Mouse (Mus musculus): ENCODE measurements around the gene Hsd11b1. TPM values are rescaled to one million over a fixed set of nuclear protein-coding genes. Genes with fewer than 3 reads are reported as not detected.

Hsd11b1 gene
- total RNA-seq, 4 experiments from 2014 or later: 3.6 to 7.9 (median 4.7) TPM

- no peak for DNase-seq (ENCODE audit: low spot score in 2 of 2)
These were observed 20.2 kb downstream of the Hsd11b1 start for GRCm38 (mm10) chr1:193243571-193244193.

- DNase-seq (ENCODE audit: low spot score in 2 of 2): no peak
These were observed 21.0 kb downstream of the Hsd11b1 start for GRCm38 (mm10) chr1:193242863-193243262.

- DNase-seq (ENCODE audit: low spot score in 2 of 2): peak; percentile 83 to 86
These were observed 21.6 kb downstream of the Hsd11b1 start for GRCm38 (mm10) chr1:193242238-193242637.

- DNase-seq (ENCODE audit: low spot score in 2 of 2): no peak
These were observed 22.4 kb downstream of the Hsd11b1 start for GRCm38 (mm10) chr1:193241436-193241835.

GRCm38 (mm10) chr1:193238426-193238825 lies 25.4 kb downstream of the Hsd11b1 start:
- no peak for DNase-seq (ENCODE audit: low spot score in 2 of 2)

- no peak for DNase-seq (ENCODE audit: low spot score in 2 of 2)
These were observed 28.9 kb downstream of the Hsd11b1 start for GRCm38 (mm10) chr1:193234930-193235329.

- DNase-seq (ENCODE audit: low spot score in 2 of 2): no peak
These were observed 29.7 kb downstream of the Hsd11b1 start for GRCm38 (mm10) chr1:193234130-193234645.

- DNase-seq (ENCODE audit: low spot score in 2 of 2): no peak
These were observed 31.1 kb downstream of the Hsd11b1 start for GRCm38 (mm10) chr1:193232732-193233131.

- no peak for DNase-seq (ENCODE audit: low spot score in 2 of 2)
These were observed 32.9 kb downstream of the Hsd11b1 start for GRCm38 (mm10) chr1:193230935-193231334.

GRCm38 (mm10) chr1:193230531-193230930 lies 33.3 kb downstream of the Hsd11b1 start:
- no peak for DNase-seq (ENCODE audit: low spot score in 2 of 2)

- DNase-seq (ENCODE audit: low spot score in 2 of 2): no peak
These were observed 34.3 kb downstream of the Hsd11b1 start for GRCm38 (mm10) chr1:193229570-193229969.

GRCm38 (mm10) chr1:193227537-193227936 lies 36.3 kb downstream of the Hsd11b1 start:
- no peak for DNase-seq (ENCODE audit: low spot score in 2 of 2)

- no peak for DNase-seq (ENCODE audit: low spot score in 2 of 2)
These were observed 37.0 kb downstream of the Hsd11b1 start for GRCm38 (mm10) chr1:193226724-193227522.

GRCm38 (mm10) chr1:193226114-193226513 lies 37.8 kb downstream of the Hsd11b1 start:
- DNase-seq (ENCODE audit: low spot score in 2 of 2): no peak

GRCm38 (mm10) chr1:193225531-193225930 lies 38.3 kb downstream of the Hsd11b1 start:
- no peak for DNase-seq (ENCODE audit: low spot score in 2 of 2)

GRCm38 (mm10) chr1:193220408-193220807 lies 43.5 kb downstream of the Hsd11b1 start:
- DNase-seq (ENCODE audit: low spot score in 2 of 2): no peak

- no peak for DNase-seq (ENCODE audit: low spot score in 2 of 2)
These were observed 47.9 kb downstream of the Hsd11b1 start for GRCm38 (mm10) chr1:193216000-193216399.

- DNase-seq (ENCODE audit: low spot score in 2 of 2): no peak
These were observed 49.8 kb downstream of the Hsd11b1 start for GRCm38 (mm10) chr1:193214053-193214452.

- DNase-seq (ENCODE audit: low spot score in 2 of 2): no peak
These were observed 52.5 kb downstream of the Hsd11b1 start for GRCm38 (mm10) chr1:193211371-193211770.

- no peak for DNase-seq (ENCODE audit: low spot score in 2 of 2)
These were observed 55.7 kb downstream of the Hsd11b1 start for GRCm38 (mm10) chr1:193208178-193208577.

- DNase-seq (ENCODE audit: low spot score in 2 of 2): no peak
These were observed 56.4 kb downstream of the Hsd11b1 start, which contains the start of gene Lamb3 for GRCm38 (mm10) chr1:193207503-193207902. Lamb3 (plus strand) TSS chr1:193207699.

- DNase-seq (ENCODE audit: low spot score in 2 of 2): no peak
These were observed 58.4 kb downstream of the Hsd11b1 start for GRCm38 (mm10) chr1:193205431-193205830.
